Mouse (Mus musculus): Measurements from ENCODE around the gene Fbxo40.

Gene Fbxo40

DNA sequence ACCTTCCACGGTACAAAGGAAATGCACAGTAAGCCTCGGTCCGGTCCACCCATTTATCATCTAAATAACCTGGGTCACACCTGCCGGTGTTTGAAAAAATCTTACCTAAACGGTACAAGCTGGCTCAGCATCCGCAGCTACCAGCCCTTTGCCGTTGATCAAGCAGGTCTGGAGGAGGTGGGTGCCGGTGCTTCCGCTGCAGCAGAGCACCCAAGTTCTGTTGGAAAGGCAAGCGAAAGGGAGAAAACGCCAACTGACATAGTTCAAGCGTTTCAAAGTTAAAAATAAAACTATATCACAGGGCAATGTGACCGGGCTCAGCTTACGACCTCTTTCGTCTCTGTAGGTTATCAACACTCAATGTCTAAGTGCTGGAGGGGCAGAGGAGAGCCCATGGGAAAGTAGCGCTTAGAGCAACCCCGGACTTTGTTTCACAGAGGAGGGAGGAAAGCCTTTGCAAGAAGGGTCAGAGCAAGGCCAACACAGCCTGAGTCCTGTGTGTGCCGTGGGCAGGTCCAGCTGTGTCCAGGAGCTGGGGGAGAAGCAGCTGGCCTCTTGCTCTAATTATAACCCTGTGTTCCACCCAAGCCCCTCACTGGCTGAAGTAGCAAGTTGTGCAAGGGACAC, at the start of gene Fbxo40:
Gene Fbxo40 (minus strand): TSS at position 469 of the 627 bp plus-strand sequence.
- in situ Hi-C loops (cut with MboI, MseI) = loop anchor here in 1 of 2 experiments (10.0 kb wide), 1 partner anchor 265 kb away; no protein-coding TSS in a partner anchor

GRCm38 (mm10) chr16:37034751-37035150, 44.5 kb upstream of the Fbxo40 start:
- in situ Hi-C loops (cut with MboI, MseI) = no loop called here

- in situ Hi-C loops (cut with MboI, MseI) = no loop called here
Measured at GRCm38 (mm10) chr16:37031996-37032395, 41.7 kb upstream of the Fbxo40 start.

DNA sequence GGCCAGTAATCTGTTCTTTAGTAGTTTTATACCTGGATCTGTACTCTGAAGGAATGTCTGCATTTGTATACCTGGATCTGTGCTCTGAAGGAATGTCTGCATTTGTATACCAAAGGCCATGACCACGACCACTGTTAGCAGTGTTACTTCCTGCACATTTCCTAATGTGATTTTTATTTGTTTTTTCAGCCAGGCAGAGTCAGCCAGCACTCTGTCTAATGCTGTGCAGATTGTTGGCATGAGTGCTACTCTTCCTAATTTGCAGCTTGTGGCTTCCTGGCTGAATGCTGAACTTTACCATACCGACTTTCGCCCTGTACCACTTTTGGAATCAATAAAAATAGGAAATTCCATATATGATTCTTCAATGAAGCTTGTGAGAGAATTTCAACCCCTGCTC, 37.3 kb upstream of the Fbxo40 start:
- in situ Hi-C loops (cut with MboI, MseI) = no loop called here

GRCm38 (mm10) chr16:37012336-37012735, 22.1 kb upstream of the Fbxo40 start:
- in situ Hi-C loops (cut with MboI, MseI) = loop anchor here in 1 of 2 experiments (5.0 kb wide), 1 partner anchor 285 kb away; no protein-coding TSS in a partner anchor

GRCm38 (mm10) chr16:37011922-37012289, 21.6 kb upstream of the Fbxo40 start:
- in situ Hi-C loops (cut with MboI, MseI) = loop anchor here in 1 of 2 experiments (5.0 kb wide), 1 partner anchor 285 kb away; no protein-coding TSS in a partner anchor

DNA sequence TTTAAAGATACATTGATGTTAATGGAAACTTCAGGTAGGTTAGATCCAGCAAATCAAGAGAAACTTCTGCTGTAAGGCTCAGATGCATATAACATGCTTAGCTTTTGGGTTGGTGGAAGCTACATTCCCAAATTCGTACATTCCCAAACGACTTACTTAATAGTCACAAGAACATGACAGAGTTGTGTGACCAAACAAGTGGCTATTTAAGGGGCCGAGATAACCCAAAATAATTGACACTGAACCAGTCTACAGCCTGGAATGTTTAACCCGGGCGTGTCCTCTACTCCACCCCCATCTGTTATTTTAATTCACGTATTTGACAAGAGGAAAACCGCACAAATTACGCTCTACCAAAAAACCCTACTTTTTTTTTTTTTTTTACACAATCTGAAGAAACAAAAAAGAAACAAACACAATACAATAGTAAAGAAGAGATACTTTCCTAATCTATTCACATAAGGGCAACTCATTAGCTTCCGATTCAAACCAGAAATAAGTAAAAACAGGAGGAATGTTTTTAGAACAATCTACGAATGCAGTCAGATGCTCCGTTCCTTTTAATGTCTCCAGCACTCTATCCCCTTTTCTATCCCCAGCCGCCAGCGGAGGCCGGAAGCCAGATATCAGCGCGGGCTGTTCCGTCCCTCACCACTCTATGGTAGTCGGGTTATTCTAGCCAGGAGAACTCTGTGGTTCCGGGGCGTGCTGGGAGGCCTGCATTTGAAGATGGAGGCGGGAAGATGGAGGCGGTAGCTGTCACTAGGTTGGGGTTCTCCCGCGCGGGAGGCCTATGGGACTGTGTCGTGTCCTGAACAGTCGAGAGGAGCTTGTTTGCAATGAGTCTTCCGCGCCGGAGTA, 21.0 kb upstream of the Fbxo40 start, which contains the start of gene Polq:
Gene Polq (plus strand): TSS at position 726 of the 861 bp plus-strand sequence.
- in situ Hi-C loops (cut with MboI, MseI) = loop anchor here in 1 of 2 experiments (5.0 kb wide), 1 partner anchor 284 kb away; no protein-coding TSS in a partner anchor

GRCm38 (mm10) chr16:37010370-37010769, 20.1 kb upstream of the Fbxo40 start:
- in situ Hi-C loops (cut with MboI, MseI) = loop anchor here in 1 of 2 experiments (5.0 kb wide), 1 partner anchor 283 kb away; no protein-coding TSS in a partner anchor

DNA sequence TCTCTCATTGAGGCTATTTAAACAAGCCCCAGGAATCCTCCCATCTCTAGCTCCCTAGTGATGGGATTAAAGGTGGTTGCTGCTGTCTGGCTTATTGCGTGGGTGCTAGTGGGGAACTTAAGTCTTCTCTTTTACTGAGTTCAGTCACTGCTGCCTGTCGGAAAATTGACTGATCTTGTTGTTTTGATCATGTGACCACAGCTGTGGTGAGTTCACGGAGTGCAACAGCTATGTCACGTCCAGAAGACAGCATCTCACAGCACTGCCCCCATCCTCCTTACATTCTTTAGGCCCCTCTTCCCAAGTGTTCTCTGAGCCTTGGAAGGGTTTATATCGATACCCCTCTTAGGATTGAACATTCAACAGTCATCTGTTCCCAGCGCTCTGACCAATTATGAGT, 19.0 kb upstream of the Fbxo40 start:
- in situ Hi-C loops (cut with MboI, MseI) = loop anchor here (5.0 to 10.0 kb wide), 2 partner anchors 542 to 544 kb away; no protein-coding TSS in a partner anchor

GRCm38 (mm10) chr16:36999366-36999972, 9.2 kb upstream of the Fbxo40 start:
- in situ Hi-C loops (cut with MboI, MseI) = loop anchor here (5.0 to 10.0 kb wide), 2 partner anchors 112 to 275 kb away; no protein-coding TSS in a partner anchor

DNA sequence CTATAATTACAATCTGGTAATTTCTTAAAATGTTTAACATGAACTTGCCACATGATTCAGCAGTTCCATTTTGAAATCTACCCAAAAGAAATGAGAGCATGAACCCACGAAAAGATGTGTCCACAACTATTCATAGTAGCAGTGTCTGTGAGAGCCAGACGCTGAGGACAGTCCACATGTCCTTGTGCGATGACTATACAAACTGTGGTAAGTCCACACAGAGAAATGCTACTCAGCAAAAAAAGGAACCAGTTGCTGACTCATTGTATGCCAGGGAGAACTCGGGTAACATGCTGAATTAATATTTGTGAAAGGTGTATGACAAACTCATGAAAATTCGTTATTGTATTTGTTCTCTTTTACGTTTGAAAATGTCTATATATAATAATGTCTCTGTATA, 7.4 kb upstream of the Fbxo40 start:
- in situ Hi-C loops (cut with MboI, MseI) = loop anchor here (5.0 to 10.0 kb wide), 2 partner anchors 110 to 273 kb away; no protein-coding TSS in a partner anchor

GRCm38 (mm10) chr16:36989493-36989892, 774 bp downstream of the Fbxo40 start:
- in situ Hi-C loops (cut with MboI, MseI) = no loop called here

DNA sequence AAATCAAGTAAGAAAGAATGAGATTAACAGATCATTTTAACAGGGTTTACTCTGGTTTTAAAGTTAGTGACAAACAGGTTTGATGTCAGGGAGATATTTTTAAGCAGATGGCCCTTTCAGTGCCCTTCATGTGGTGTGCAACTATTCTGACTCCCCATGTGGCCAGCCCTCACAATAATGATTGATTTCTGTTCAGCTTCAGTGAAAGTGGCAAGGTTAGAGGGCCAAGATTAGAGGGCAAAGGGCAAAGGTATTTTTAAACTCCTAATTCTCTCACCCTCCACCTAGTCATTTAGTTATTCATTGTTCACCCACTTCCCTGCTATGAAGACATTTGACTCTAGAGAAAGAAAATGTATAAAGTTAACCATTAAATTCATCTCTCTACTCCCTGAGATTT, 2.2 kb downstream of the Fbxo40 start:
- in situ Hi-C loops (cut with MboI, MseI) = no loop called here

- in situ Hi-C loops (cut with MboI, MseI) = no loop called here
Measured at GRCm38 (mm10) chr16:36987399-36987798, 2.9 kb downstream of the Fbxo40 start.

GRCm38 (mm10) chr16:36985636-36986042, 4.6 kb downstream of the Fbxo40 start:
- in situ Hi-C loops (cut with MboI, MseI) = no loop called here

- in situ Hi-C loops (cut with MboI, MseI) = no loop called here
Measured at GRCm38 (mm10) chr16:36983796-36984195, 6.5 kb downstream of the Fbxo40 start.

DNA sequence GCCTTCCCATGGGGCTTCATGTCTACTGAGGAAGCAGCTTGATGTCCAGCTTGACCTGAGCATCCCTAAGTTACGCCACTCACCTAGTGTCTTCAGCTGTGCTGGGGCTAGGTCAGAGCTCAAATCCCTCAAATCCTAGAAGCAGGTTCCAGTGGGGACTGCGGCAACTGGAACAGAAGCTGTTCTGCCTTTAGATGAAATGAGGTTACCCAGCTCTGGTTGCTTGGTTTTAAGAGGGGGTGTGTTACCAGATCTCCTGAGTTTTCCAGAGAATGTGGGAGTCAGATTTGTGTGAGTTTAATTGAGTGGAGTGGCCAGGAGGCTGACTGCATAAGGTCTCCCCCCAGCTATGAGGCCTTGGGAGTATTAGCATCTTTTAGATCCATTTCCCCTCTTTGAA, 11.1 kb downstream of the Fbxo40 start:
- in situ Hi-C loops (cut with MboI, MseI) = no loop called here

- in situ Hi-C loops (cut with MboI, MseI) = no loop called here
Measured at GRCm38 (mm10) chr16:36963415-36963814, 26.9 kb downstream of the Fbxo40 start.

GRCm38 (mm10) chr16:36955106-36955505, 35.2 kb downstream of the Fbxo40 start:
- in situ Hi-C loops (cut with MboI, MseI) = no loop called here

- in situ Hi-C loops (cut with MboI, MseI) = no loop called here
Measured at GRCm38 (mm10) chr16:36951029-36951428, 39.2 kb downstream of the Fbxo40 start.

DNA sequence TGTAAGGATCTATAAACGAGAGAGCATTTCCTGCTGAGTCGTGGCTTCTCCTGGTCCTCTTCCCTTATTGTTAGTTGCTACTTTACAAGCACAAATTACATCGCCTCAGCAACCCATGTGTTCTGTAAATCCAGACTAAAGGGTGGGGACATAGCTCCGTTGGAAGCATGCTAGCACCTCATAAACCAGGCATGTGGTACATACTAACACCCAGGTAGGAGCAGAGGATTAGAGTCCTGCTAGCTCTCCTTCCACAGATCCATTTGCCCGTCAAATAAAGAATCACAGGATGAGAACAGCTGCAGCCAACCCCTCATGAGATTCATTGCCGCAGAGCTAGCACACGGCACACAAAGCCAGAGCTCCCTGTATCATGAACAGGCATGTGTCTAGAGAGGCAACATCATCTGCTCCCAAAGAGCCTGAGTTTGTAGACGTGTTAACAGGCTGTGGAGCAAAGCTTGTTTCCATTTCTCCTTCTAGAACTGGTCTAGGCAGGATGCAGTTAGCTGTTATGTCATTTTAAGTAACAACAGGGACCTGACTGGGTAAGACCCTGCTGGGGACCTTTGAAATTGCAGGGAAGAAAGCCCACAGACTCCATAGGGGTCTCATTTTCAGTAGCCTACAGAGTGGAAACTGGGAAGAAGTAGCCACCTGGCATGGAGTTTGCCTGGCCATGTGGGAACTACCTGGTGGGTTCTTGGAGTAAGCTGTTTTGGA, 40.5 kb downstream of the Fbxo40 start:
- in situ Hi-C loops (cut with MboI, MseI) = no loop called here

All from T-helper 17 cell (primary cell).